Mouse (Mus musculus) cerebellum, adult 11-12 months (tissue): ENCODE data around the gene Oosp3.

Source experiments
- DNase-seq: peaks from one replicate; pipeline ENCODE4 v3.0.0; 2022

Oosp3 gene

DNA sequence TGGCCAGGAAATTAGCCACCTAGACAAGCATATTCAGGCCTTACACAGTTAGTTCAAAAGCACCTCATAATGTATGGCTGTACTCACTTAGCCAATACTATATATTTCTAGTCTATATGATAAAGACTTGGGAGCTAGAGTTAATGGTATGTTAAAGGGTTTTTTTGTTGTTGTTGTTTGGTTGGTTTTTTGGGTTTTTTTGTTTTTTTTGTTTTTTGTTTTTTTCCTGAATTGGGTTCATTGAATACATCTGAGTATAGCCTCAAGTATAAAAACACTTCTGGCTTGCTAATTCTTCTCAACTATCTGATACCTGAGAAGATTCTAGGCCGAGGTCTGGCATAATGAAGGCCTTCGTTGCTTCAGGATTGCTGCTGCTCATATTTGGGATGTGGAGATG is at the start of gene Oosp3:
Gene Oosp3, plus strand, starts transcription at position 301 of the 400 bp plus-strand sequence.
- DNase-seq = no peak

- no peak for DNase-seq
Observed at GRCm38 (mm10) chr19:11649564-11649963, 47.3 kb upstream of the Oosp3 start.

DNA sequence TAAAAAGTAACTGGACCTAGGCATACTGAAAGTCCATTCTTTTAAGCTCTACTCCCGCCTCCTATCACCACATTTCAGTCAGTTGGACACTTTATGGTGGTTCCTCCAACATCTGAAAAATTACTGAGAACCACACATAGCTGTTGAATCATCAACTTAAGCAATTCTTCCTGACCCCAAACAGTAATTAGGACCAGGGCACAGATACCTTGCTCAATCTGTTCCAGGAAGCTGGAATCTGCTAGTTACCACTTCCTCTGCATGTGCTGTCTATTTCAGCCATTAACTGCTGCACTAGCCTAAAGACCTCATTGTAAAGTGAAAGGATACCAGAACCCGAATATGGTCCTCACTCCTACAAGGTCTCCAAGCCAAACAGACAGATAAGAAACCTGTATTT is 37.7 kb upstream of the Oosp3 start:
- no peak for DNase-seq

- DNase-seq = no peak
Observed at GRCm38 (mm10) chr19:11660459-11660858, 36.4 kb upstream of the Oosp3 start, which contains the start of gene Oosp2. Gene Oosp2, minus strand, starts transcription at chr19:11660559.

- DNase-seq = no peak
Observed at GRCm38 (mm10) chr19:11661562-11661961, 35.3 kb upstream of the Oosp3 start.

DNA sequence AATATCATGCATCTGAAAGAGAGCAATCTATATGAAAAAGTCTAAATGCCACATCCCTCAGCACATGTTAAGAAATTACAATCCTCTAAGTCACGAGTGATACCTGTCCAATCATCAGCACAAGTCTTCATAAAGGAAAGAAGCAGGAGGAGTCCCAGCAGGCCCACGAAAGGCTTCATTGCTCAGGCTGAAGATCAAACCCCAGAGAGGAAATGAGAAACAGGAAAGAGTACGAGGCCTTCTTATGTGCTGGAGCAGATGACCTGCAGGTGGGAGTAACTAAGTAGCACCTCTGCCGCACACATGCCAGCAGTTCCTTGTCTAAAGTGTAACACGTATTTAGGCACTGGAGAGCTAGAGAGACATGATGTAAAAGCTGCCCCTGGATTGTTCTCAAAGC is 6.0 kb upstream of the Oosp3 start, which contains the start of gene Oosp1:
Gene Oosp1, minus strand, starts transcription at position 312 of the 400 bp plus-strand sequence.
- no peak for DNase-seq

- DNase-seq = no peak
Observed at GRCm38 (mm10) chr19:11691454-11691853, 5.4 kb upstream of the Oosp3 start.

GRCm38 (mm10) chr19:11698342-11698741 is 1.5 kb downstream of the Oosp3 start:
- no peak for DNase-seq

DNA sequence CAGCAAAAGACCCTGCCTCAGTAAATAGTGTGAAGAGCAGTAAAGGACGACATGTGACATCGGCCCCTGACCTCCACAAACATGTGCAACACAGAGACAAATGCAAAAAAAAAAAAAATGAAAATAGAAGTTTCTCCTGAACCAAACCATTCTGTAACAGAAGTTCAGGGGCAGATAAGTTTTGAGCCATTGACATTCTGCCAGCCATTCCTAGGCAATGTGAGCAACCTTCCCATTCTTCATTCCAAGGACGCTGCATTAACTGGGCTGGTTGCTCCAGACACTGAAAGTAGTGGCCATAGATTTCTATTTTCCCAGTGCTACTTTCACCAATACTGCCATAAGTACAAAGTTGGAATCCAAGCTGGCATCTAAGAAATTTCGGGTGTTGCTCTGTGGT is 15.6 kb downstream of the Oosp3 start:
- DNase-seq = no peak

DNA sequence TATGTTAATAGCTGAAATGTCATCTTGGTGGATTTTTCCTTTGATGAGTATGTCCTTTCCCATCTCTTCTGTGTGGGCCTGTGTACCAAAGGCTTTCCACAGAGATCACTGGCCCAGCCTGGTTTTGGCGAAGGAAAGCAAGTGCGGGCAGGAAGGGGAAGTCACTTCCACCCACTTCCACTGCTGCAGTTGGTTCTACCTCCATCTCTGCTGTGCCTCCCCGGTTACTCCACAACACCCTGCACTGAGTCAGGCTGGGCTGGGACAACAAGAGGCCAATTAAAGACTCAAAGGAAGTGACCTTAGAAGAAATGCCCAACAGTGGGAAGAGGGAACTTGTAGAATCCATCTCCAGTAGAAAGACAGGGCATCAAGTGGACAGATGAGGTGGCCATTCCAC is 23.2 kb downstream of the Oosp3 start:
- no peak for DNase-seq

GRCm38 (mm10) chr19:11723870-11724269 is 27.0 kb downstream of the Oosp3 start:
- DNase-seq = no peak

DNA sequence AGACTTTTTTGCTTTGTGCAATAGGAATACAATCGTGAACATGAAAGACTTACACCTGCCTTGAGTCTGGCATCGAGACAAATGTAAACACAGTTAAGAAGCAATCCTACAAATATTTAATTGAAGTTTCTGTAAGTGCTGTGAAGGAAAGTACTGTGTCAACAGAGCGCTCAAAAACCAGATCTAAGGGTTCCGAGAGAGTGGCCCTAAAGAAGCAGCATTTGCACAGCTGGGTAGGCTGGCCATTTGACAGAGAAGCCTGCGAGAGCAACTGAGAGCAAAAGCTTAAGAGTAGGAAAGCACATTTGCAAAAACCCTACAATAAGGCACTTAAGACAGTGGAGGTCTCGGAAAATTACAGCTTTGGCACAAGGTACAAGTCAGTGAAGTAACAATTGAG is 27.4 kb downstream of the Oosp3 start:
- DNase-seq = no peak

GRCm38 (mm10) chr19:11725915-11726314 is 29.1 kb downstream of the Oosp3 start:
- no peak for DNase-seq

GRCm38 (mm10) chr19:11727304-11727703 is 30.4 kb downstream of the Oosp3 start:
- DNase-seq = no peak

DNA sequence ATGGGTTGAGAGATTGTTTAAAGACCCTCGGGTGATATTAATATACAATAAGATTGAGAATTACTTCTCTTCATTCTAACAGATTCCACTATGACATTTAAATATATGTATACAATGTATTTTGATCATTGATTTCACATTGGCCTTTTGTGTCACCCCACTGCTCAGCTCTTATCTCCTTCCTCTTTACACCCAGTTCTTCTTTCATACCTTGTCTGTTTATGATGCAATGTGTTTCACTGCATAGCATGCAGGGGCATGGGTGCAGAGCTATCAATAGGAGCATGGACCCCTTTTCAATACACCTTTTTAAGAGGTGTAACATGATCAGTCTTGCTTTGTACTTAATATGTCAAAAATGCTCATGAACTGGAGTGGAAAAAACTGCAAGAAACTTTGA is 33.4 kb downstream of the Oosp3 start:
- no peak for DNase-seq

DNA sequence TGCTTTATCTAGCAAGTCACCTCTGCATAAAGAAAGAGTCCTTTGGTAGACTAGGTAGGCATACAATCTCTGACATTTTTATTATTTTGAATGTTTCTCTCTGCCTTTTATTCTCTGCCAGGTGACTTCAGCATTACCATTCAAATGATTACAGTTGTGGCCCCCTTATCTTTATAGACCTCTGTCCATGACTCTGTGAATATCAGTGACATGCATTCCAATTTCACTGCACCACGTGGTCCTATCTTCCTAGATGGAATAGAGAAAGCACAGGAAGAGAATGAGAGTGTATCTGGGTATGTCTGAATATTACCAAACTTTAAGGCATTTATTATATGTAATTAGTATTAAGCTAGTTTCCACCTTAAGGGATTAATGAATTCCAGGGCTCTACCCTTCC is 39.6 kb downstream of the Oosp3 start:
- no peak for DNase-seq

GRCm38 (mm10) chr19:11745680-11746079 is 48.8 kb downstream of the Oosp3 start:
- no peak for DNase-seq

DNA sequence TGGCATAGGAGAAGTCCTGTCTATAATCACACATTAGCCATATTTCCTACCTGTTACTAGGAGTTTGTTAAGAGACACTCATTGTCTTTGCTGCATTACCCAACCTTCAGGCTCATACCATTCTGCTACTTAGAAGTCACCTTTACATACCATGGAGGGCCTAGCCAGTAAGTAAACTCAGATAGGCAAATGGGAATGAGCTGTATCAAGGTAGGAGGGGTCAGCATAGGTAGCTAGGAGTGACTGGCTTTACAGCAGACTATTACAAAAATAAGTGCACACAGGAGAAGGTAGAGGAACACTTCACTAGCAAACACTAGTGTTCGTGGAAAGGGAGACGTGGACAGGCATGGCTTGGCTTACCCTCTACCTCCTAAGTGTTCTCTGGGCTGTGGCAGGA is 50.4 kb downstream of the Oosp3 start, which contains the start of gene Gif:
Gene Gif, plus strand, starts transcription at position 257 of the 400 bp plus-strand sequence.
- no peak for DNase-seq
